Mouse (Mus musculus) limb, embryonic 13.5 days (tissue): Measurements from ENCODE around the gene Kcna1. TPM values are rescaled to one million over a fixed set of nuclear protein-coding genes. Genes with fewer than 3 reads are reported as not detected.

ENCODE experiments used
- ATAC-seq: fragments of 200-750 bp; cut with Nextera tagmentation; 2 replicates; pipeline ENCODE4 v1.8.0; 2017; ENCODE audit warnings: low read depth, moderate number of reproducible peaks, moderate TSS enrichment; ENCODE audit not compliant: low FRiP score
- H3K27ac ChIP-seq: fragments of 300-500 bp; sonication (generic); 2 replicates; pipeline ENCODE4 v1.5.1; 2015; ENCODE audit warnings: inconsistent platforms, mild to moderate bottlenecking, moderate library complexity
- H3K27me3 ChIP-seq: fragments of 300-500 bp; sonication (generic); 2 replicates; pipeline ENCODE4 v1.6.1; 2015; ENCODE audit warnings: mild to moderate bottlenecking, inconsistent platforms
- H3K36me3 ChIP-seq: fragments of 300-500 bp; sonication (generic); 2 replicates; pipeline ENCODE4 v1.6.1; 2015; ENCODE audit warnings: inconsistent platforms, mild to moderate bottlenecking, moderate library complexity
- H3K4me1 ChIP-seq: fragments of 300-500 bp; sonication (generic); 2 replicates; pipeline ENCODE4 v1.6.1; 2015; ENCODE audit warnings: inconsistent platforms
- H3K4me2 ChIP-seq: fragments of 300-500 bp; sonication (generic); replicated peaks from 2 replicates; pipeline ENCODE4 v1.6.1; 2015; ENCODE audit warnings: inconsistent platforms, mild to moderate bottlenecking, moderate library complexity
- H3K4me3 ChIP-seq: fragments of 300-500 bp; sonication (generic); 2 replicates; pipeline ENCODE4 v1.5.1; 2015; ENCODE audit warnings: moderate library complexity, mild to moderate bottlenecking, inconsistent platforms
- H3K9ac ChIP-seq: fragments of 300-500 bp; sonication (generic); 2 replicates; pipeline ENCODE4 v1.6.1; 2015; ENCODE audit warnings: mild to moderate bottlenecking, inconsistent platforms
- H3K9me3 ChIP-seq: fragments of 300-500 bp; sonication (generic); 2 replicates; pipeline ENCODE4 v1.6.1; 2016; ENCODE audit warnings: inconsistent platforms
- WGBS: fragments of 180-500 bp; shearing (Covaris S2); methylation state at CpG from one replicate; pipeline ENCODE4 v1.1.7; 2015; 5-methylcytosine and 5-hydroxymethylcytosine counted together
- polyA plus RNA-seq: library from polyadenylated mRNA; unstranded; fragments of >200 nt; fragmentation: Nextera tagmentation; extraction: Ambion mirVana; gene quantifications from 2 replicates; pipeline ENCODE4 v1.2.1, GENCODE M21; 2015

Gene Kcna1
- polyA plus RNA-seq, 1 experiment from 2014 or later, result 3.5 TPM

DNA sequence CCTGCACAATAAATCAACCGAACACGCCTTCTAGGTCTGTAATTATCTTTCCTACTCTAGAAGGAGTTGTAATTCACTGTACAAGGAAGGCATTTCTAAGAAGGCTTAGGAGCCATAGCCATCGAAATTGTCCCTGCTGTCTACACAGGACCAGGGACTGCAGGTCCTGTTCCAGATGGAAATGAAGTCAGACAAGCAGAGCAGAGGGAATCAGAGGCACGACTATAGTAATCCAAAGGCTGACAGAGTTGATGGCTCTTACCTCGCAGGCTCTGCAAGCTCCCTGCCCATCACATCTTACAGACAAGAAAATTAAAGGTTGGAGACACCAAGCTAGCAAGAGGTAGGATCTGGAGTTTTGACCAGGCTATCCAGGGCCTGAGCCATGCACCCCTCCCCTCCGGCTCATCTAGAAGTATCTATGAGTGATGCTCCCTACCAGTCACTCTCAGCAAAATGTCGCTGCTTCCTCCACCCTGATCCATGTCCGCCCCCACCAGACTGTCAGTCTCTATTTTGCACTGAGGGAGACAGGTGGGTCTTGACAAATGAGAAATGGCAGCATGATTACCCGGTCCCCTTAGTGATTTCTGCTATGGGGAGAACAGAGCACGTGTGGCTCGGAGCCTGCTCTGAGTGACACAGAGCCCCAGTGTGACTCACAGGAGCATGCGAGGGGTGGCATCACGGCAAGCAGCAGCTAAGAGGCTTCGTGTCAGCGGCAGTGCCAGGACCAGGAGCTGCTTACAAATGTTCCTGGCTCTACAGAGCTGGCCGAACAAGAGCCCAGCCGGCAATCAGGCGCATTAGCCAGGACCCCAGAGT is 50.2 kb downstream of the Kcna1 start:
- Histone ChIP-seq H3K9ac (no peak overlapping the region), H3K27ac (no peak overlapping the region), H3K4me2 (no peak overlapping the region), H3K4me3 (no peak overlapping the region), H3K27me3 (no peaks in the 10 kb centered on the region), H3K9me3 (peaks cover 3% of the 10 kb centered on the region; the same call in 1 of the 2 replicates), H3K36me3 (no peaks in the 10 kb centered on the region), H3K4me1 (no peaks in the 10 kb centered on the region)
- 81% methylated on average over 18 of the region's 18 CpGs for WGBS
- no peak for ATAC-seq

DNA sequence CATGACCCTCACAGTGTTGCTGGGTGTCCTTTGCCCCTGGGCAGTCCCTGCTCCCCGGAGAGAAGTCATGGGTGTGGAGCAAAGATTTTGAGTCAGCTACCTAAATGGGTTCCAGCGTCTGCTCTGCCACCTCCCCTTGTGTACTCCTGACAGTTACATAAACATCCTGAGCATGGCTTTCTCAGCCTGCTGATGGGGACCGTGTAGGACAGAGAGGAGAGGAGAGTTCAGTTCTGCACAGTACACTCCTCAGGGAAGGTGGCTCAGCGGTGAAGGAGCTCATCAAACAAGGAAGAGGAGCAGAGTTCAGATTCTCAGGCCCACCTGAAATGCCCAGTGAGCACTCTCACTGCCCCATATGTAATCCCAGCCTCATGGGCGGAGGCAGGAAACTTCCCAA is 51.1 kb downstream of the Kcna1 start:
- H3K9ac ChIP-seq, result no peak overlapping the region
- H3K4me3 ChIP-seq, result no peak overlapping the region
- no peak for ATAC-seq
- H3K27ac ChIP-seq, result no peak overlapping the region
- H3K4me2 ChIP-seq, result no peak overlapping the region
- 49% methylated on average over 5 of the region's 5 CpGs for WGBS
- H3K36me3 ChIP-seq, result no peaks in the 10 kb centered on the region
- peaks cover 3% of the 10 kb centered on the region; the same call in 1 of the 2 replicates for H3K9me3 ChIP-seq
- H3K27me3 ChIP-seq, result no peaks in the 10 kb centered on the region
- no peaks in the 10 kb centered on the region for H3K4me1 ChIP-seq

DNA sequence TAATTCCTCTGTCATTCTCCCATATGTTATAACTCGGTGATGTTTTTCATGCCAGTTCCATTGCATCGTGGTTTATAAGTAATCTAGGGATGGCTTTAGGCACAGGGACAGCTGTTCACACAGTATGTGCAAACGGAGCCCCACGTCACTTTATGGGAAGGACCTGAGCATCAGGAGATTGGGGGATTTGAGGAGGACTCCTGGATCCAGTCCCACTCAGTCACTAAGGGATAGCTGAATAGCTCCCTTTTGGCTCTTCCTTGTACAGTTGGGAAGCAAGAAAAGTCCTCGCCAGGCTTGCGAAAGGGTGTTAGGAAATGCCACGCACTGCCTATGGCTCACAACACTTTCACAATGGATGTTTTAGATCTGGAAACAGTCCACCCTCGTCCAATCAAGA is 51.8 kb downstream of the Kcna1 start:
- no peak overlapping the region for H3K4me2 ChIP-seq
- H3K36me3 ChIP-seq, result no peaks in the 10 kb centered on the region
- ATAC-seq, result no peak
- no peak overlapping the region for H3K9ac ChIP-seq
- no peaks in the 10 kb centered on the region for H3K4me1 ChIP-seq
- H3K27me3 ChIP-seq, result no peaks in the 10 kb centered on the region
- no peak overlapping the region for H3K27ac ChIP-seq
- peaks cover 3% of the 10 kb centered on the region; the same call in 1 of the 2 replicates for H3K9me3 ChIP-seq
- no peak overlapping the region for H3K4me3 ChIP-seq
- WGBS, result 77% methylated on average over 8 of the region's 8 CpGs

DNA sequence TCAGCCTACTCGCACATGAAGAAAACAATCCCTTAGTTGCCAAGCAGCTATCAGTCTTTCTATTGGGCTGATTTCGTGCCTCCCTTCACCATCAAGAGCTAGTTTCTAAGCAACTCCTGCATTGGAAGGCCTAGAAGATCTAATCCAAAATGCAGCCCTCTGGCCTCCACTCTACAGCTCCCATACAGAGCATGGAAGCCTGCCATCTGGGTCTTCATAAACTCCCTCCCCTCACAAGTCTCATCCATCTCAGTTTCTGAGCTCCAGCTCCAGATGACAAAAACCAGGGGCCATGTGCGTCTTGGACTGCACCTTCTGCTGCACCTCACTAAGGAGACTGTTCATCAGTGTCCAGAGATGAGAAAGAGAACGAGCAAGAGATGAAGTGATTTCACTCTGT is 52.8 kb downstream of the Kcna1 start:
- no peaks in the 10 kb centered on the region for H3K27me3 ChIP-seq
- ATAC-seq, result no peak
- peaks cover 3% of the 10 kb centered on the region; the same call in 1 of the 2 replicates for H3K9me3 ChIP-seq
- H3K9ac ChIP-seq, result no peak overlapping the region
- no peaks in the 10 kb centered on the region for H3K4me1 ChIP-seq
- no peaks in the 10 kb centered on the region for H3K36me3 ChIP-seq
- no peak overlapping the region for H3K27ac ChIP-seq
- 78% methylated on average over 4 of the region's 4 CpGs for WGBS
- no peak overlapping the region for H3K4me3 ChIP-seq
- H3K4me2 ChIP-seq, result no peak overlapping the region

Other genes starting within 250 kb of the Kcna1 start
- gene Kcna5, start 111.0 kb downstream of the Kcna1 start, polyA plus RNA-seq, result 3.9 and 4.4 TPM in 2 replicates
- 8.7 and 9.0 TPM in 2 replicates for gene Kcna6, start 94.3 kb upstream of the Kcna1 start, polyA plus RNA-seq
- gene Ndufa9, start 202.8 kb upstream of the Kcna1 start, polyA plus RNA-seq, result 186 and 195 TPM in 2 replicates
- 0.09 TPM in 1 of 2 replicates, not detected in the other for gene Akap3, start 206.7 kb upstream of the Kcna1 start, polyA plus RNA-seq